Mouse (Mus musculus) intestine, embryonic 16.5 days (tissue): Measurements from ENCODE around the gene Park7. TPM values are rescaled to one million over a fixed set of nuclear protein-coding genes. Genes with fewer than 3 reads are reported as not detected.
"Not testable (repeated sequence)": the region's sequence is repeated elsewhere in the genome, so short reads cannot be mapped to it uniquely, and the experiment has no call there.

ENCODE experiments used
- ATAC-seq: fragments of 200-750 bp; cut with Nextera tagmentation; 2 replicates; pipeline ENCODE4 v1.8.0; 2017; ENCODE audit warnings: moderate TSS enrichment, moderate library complexity
- H3K27ac ChIP-seq: fragments of 300-500 bp; sonication (generic); 2 replicates; pipeline ENCODE4 v1.5.1; 2014; ENCODE audit warnings: mild to moderate bottlenecking, low read length
- H3K27me3 ChIP-seq: fragments of 300-500 bp; sonication (generic); replicated peaks from 2 replicates; pipeline ENCODE4 v1.6.1; 2014; ENCODE audit warnings: low read length, control low read depth, mixed read lengths; ENCODE audit not compliant: control insufficient read depth, insufficient read depth
- H3K36me3 ChIP-seq: fragments of 300-500 bp; sonication (generic); 2 replicates; pipeline ENCODE4 v1.6.1; 2014; ENCODE audit warnings: low read length, control low read depth; ENCODE audit not compliant: control insufficient read depth, insufficient read depth
- H3K4me1 ChIP-seq: fragments of 300-500 bp; sonication (generic); 2 replicates; pipeline ENCODE4 v1.6.1; 2014; ENCODE audit warnings: low read length, control low read depth, mixed read lengths; ENCODE audit not compliant: control insufficient read depth, insufficient read depth
- H3K4me2 ChIP-seq: fragments of 300-500 bp; sonication (generic); 2 replicates; pipeline ENCODE4 v1.6.1; 2014; ENCODE audit warnings: low read depth, low read length, control low read depth
- H3K4me3 ChIP-seq: fragments of 300-500 bp; sonication (generic); 2 replicates; pipeline ENCODE4 v1.5.1; 2014; ENCODE audit warnings: mild to moderate bottlenecking, low read length
- H3K9ac ChIP-seq: fragments of 300-500 bp; sonication (generic); 2 replicates; pipeline ENCODE4 v1.6.1; 2014; ENCODE audit warnings: low read depth, low read length
- H3K9me3 ChIP-seq: fragments of 300-500 bp; sonication (generic); 2 replicates; pipeline ENCODE4 v1.6.1; 2016; ENCODE audit warnings: low read length, control low read depth; ENCODE audit not compliant: control insufficient read depth
- WGBS: fragments of 180-500 bp; shearing (Covaris S2); extraction: QIAGEN DNeasy Blood & Tissue Kit; methylation state at CpG from one replicate; pipeline ENCODE4 v1.1.7; 2014; 5-methylcytosine and 5-hydroxymethylcytosine counted together
- polyA plus RNA-seq: library from polyadenylated mRNA; unstranded; fragments of >200 nt; fragmentation: Nextera tagmentation; extraction: Ambion mirVana; gene quantifications from 2 replicates; pipeline ENCODE4 v1.2.1, GENCODE M21; 2015

Gene Park7
- polyA plus RNA-seq, 1 experiment from 2014 or later: 416 TPM

- 68% methylated on average over 4 of the region's 4 CpGs for WGBS
- H3K4me3 ChIP-seq: no peak overlapping the region
- H3K27ac ChIP-seq: no peak overlapping the region
- H3K9me3 ChIP-seq: no peaks in the 10 kb centered on the region
- ATAC-seq: no peak
- no peak overlapping the region for H3K9ac ChIP-seq
- H3K4me2 ChIP-seq: no peak overlapping the region
- H3K4me1 ChIP-seq: peaks cover 12% of the 10 kb centered on the region; the same call in 1 of the 2 replicates
- no peaks in the 10 kb centered on the region for H3K27me3 ChIP-seq
- no peaks in the 10 kb centered on the region for H3K36me3 ChIP-seq
Observed at GRCm38 (mm10) chr4:150888492-150888891, 25.7 kb downstream of the Park7 start.

GRCm38 (mm10) chr4:150887903-150888302 is 26.3 kb downstream of the Park7 start:
- H3K27ac ChIP-seq: no peak overlapping the region
- WGBS: 73% methylated on average over 5 of the region's 5 CpGs
- no peak overlapping the region for H3K9ac ChIP-seq
- no peaks in the 10 kb centered on the region for H3K27me3 ChIP-seq
- peaks cover 12% of the 10 kb centered on the region; the same call in 1 of the 2 replicates for H3K4me1 ChIP-seq
- no peak overlapping the region for H3K4me2 ChIP-seq
- H3K9me3 ChIP-seq: no peaks in the 10 kb centered on the region
- no peak overlapping the region for H3K4me3 ChIP-seq
- no peak for ATAC-seq
- no peaks in the 10 kb centered on the region for H3K36me3 ChIP-seq

- H3K27ac ChIP-seq: no peak overlapping the region
- H3K27me3 ChIP-seq: no peaks in the 10 kb centered on the region
- no peak overlapping the region for H3K9ac ChIP-seq
- H3K4me1 ChIP-seq: peaks cover 2% of the 10 kb centered on the region; the same call in 1 of the 2 replicates
- no peak overlapping the region for H3K4me3 ChIP-seq
- ATAC-seq: no peak
- no peak overlapping the region for H3K4me2 ChIP-seq
- no peaks in the 10 kb centered on the region for H3K36me3 ChIP-seq
- H3K9me3 ChIP-seq: peaks cover 24% of the 10 kb centered on the region
- WGBS: 85% methylated on average over 5 of the region's 5 CpGs
Observed at GRCm38 (mm10) chr4:150882632-150883031, 31.6 kb downstream of the Park7 start.

GRCm38 (mm10) chr4:150880364-150880763 is 33.9 kb downstream of the Park7 start:
- H3K4me1 ChIP-seq: peaks cover 2% of the 10 kb centered on the region; the same call in 1 of the 2 replicates
- no peaks in the 10 kb centered on the region for H3K27me3 ChIP-seq
- H3K36me3 ChIP-seq: no peaks in the 10 kb centered on the region
- ATAC-seq: no peak
- WGBS: 89% methylated on average over 5 of the region's 5 CpGs
- no peak overlapping the region for H3K27ac ChIP-seq
- H3K4me2 ChIP-seq: no peak overlapping the region
- no peak overlapping the region for H3K9ac ChIP-seq
- no peak overlapping the region for H3K4me3 ChIP-seq
- H3K9me3 ChIP-seq: peaks cover 24% of the 10 kb centered on the region

- no peak overlapping the region for H3K4me2 ChIP-seq
- no peak overlapping the region for H3K9ac ChIP-seq
- no peak overlapping the region for H3K4me3 ChIP-seq
- H3K4me1 ChIP-seq: peaks cover 2% of the 10 kb centered on the region; the same call in 1 of the 2 replicates
- no peak overlapping the region for H3K27ac ChIP-seq
- WGBS: 96% methylated on average over 22 of the region's 22 CpGs
- no peaks in the 10 kb centered on the region for H3K36me3 ChIP-seq
- H3K27me3 ChIP-seq: no peaks in the 10 kb centered on the region
- ATAC-seq: no peak
- peaks cover 24% of the 10 kb centered on the region for H3K9me3 ChIP-seq
Observed at GRCm38 (mm10) chr4:150879631-150880030, 34.6 kb downstream of the Park7 start.

GRCm38 (mm10) chr4:150875393-150875792 is 38.8 kb downstream of the Park7 start:
- peaks cover 18% of the 10 kb centered on the region for H3K4me1 ChIP-seq
- no peak overlapping the region for H3K9ac ChIP-seq
- no peaks in the 10 kb centered on the region for H3K27me3 ChIP-seq
- H3K4me3 ChIP-seq: no peak overlapping the region
- H3K9me3 ChIP-seq: peaks cover 22% of the 10 kb centered on the region
- H3K4me2 ChIP-seq: no peak overlapping the region
- no peak overlapping the region for H3K27ac ChIP-seq
- no peak for ATAC-seq
- H3K36me3 ChIP-seq: no peaks in the 10 kb centered on the region
- WGBS: 59% methylated on average over 10 of the region's 10 CpGs

GRCm38 (mm10) chr4:150874416-150874815 is 39.8 kb downstream of the Park7 start:
- H3K4me3 ChIP-seq, H3K4me2 ChIP-seq, H3K27me3 ChIP-seq, H3K27ac ChIP-seq, H3K36me3 ChIP-seq, H3K9ac ChIP-seq, ATAC-seq: not testable (repeated sequence)
- Histone ChIP-seq H3K9me3 (peaks cover 14% of the 10 kb centered on the region), H3K4me1 (peaks cover 18% of the 10 kb centered on the region)
- WGBS: 71% methylated on average over 4 of the region's 4 CpGs

GRCm38 (mm10) chr4:150872681-150873080 is 41.6 kb downstream of the Park7 start:
- Histone ChIP-seq H3K9ac (no peak overlapping the region), H3K27ac (peak overlapping the region; percentile 55), H3K4me1 (peaks cover 18% of the 10 kb centered on the region), H3K4me3 (no peak overlapping the region), H3K9me3 (no peaks in the 10 kb centered on the region), H3K27me3 (no peaks in the 10 kb centered on the region), H3K4me2 (no peak overlapping the region), H3K36me3 (no peaks in the 10 kb centered on the region)
- 71% methylated on average over 8 of the region's 8 CpGs for whole genome bisulfite sequencing
- no peak for ATAC-seq

GRCm38 (mm10) chr4:150872139-150872651 is 42.0 kb downstream of the Park7 start:
- no peaks in the 10 kb centered on the region for H3K9me3 ChIP-seq
- 40% methylated on average over 9 of the region's 9 CpGs for WGBS
- peak; percentile 34 for ATAC-seq
- H3K9ac ChIP-seq: no peak overlapping the region
- no peaks in the 10 kb centered on the region for H3K36me3 ChIP-seq
- no peak overlapping the region for H3K4me3 ChIP-seq
- no peaks in the 10 kb centered on the region for H3K27me3 ChIP-seq
- H3K27ac ChIP-seq: peak overlapping the region; percentile 55
- no peak overlapping the region for H3K4me2 ChIP-seq
- H3K4me1 ChIP-seq: peaks cover 18% of the 10 kb centered on the region
